Mouse (Mus musculus) heart, embryonic 14.5 days (tissue): ENCODE data around the gene Ezh1. TPM values are rescaled to one million over a fixed set of nuclear protein-coding genes. Genes with fewer than 3 reads are reported as not detected.

Experiments used
- ATAC-seq: fragments of 200-750 bp; cut with Nextera tagmentation; 2 replicates; pipeline ENCODE4 v1.8.0; 2017; ENCODE audit warnings: low read depth, moderate TSS enrichment; ENCODE audit not compliant: insufficient number of reproducible peaks, insufficient read depth, low FRiP score
- H3K27ac ChIP-seq, 2 experiments: fragments of 200-500 bp in 1 of 2; fragments of 300-500 bp in 1 of 2; sonication (generic) in 1 of 2; replicated peaks in 1 of 2; 2 replicates each; pipeline ENCODE4 v1.5.1; 2012 to 2014; ENCODE audit warnings: low read depth in 2 of 2, low read length in 2 of 2, control low read depth in 1 of 2, mild to moderate bottlenecking in 1 of 2, mixed read lengths in 1 of 2; ENCODE audit not compliant: control insufficient read depth in 1 of 2, insufficient read depth in 1 of 2
- H3K27me3 ChIP-seq: fragments of 300-500 bp; sonication (generic); 2 replicates; pipeline ENCODE4 v1.6.1; 2014; ENCODE audit warnings: mild to moderate bottlenecking, low read length, control low read depth; ENCODE audit not compliant: control insufficient read depth, insufficient read depth
- H3K36me3 ChIP-seq: fragments of 300-500 bp; sonication (generic); 2 replicates; pipeline ENCODE4 v1.6.1; 2014; ENCODE audit warnings: mild to moderate bottlenecking, control low read depth, low read length, mixed read lengths; ENCODE audit not compliant: control insufficient read depth, insufficient read depth
- H3K4me1 ChIP-seq, 2 experiments: fragments of 200-500 bp in 1 of 2; fragments of 300-500 bp in 1 of 2; sonication (generic) in 1 of 2; 2 replicates each; pipeline ENCODE4 v1.6.1; 2012 to 2014; ENCODE audit warnings: low read length in 2 of 2, control low read depth in 1 of 2, mixed read lengths in 1 of 2; ENCODE audit not compliant: control insufficient read depth in 2 of 2, insufficient read depth in 2 of 2
- H3K4me2 ChIP-seq: fragments of 300-500 bp; sonication (generic); 2 replicates; pipeline ENCODE4 v1.6.1; 2014; ENCODE audit warnings: mild to moderate bottlenecking, low read length
- H3K4me3 ChIP-seq, 2 experiments: fragments of 200-500 bp in 1 of 2; fragments of 300-500 bp in 1 of 2; sonication (generic) in 1 of 2; 2 replicates each; pipeline ENCODE4 v1.5.1; 2012 to 2014; ENCODE audit warnings: low read length in 2 of 2, mild to moderate bottlenecking in 2 of 2, control low read depth in 1 of 2, low read depth in 1 of 2, moderate library complexity in 1 of 2; ENCODE audit not compliant: control insufficient read depth in 1 of 2, insufficient read depth in 1 of 2
- H3K9ac ChIP-seq: fragments of 300-500 bp; sonication (generic); 2 replicates; pipeline ENCODE4 v1.6.1; 2014; ENCODE audit warnings: mild to moderate bottlenecking, low read length
- H3K9me3 ChIP-seq: fragments of 300-500 bp; sonication (generic); 2 replicates; pipeline ENCODE4 v1.6.1; 2016; ENCODE audit warnings: low read length, control low read depth; ENCODE audit not compliant: control insufficient read depth
- WGBS: fragments of 180-500 bp; shearing (Covaris S2); extraction: QIAGEN DNeasy Blood & Tissue Kit; methylation state at CpG from one replicate; pipeline ENCODE4 v1.1.7; 2014; 5-methylcytosine and 5-hydroxymethylcytosine counted together
- polyA plus RNA-seq: library from polyadenylated mRNA; unstranded; fragments of >200 nt; fragmentation: Nextera tagmentation; extraction: Ambion mirVana; gene quantifications from 2 replicates; pipeline ENCODE4 v1.2.1, GENCODE M21; 2014

The Ezh1 gene
- polyA plus RNA-seq, 1 experiment from 2014 or later, result 13.6 TPM

- Histone ChIP-seq H3K9me3 (no peaks in the 10 kb centered on the region), H3K27ac (no peak overlapping the region), H3K9ac (peak overlapping the region; percentile 54; the same call in 1 of the 2 replicates), H3K4me3 (peak overlapping the region; percentile 7 to 32), H3K36me3 (no peaks in the 10 kb centered on the region), H3K4me1 (peaks cover 13 to 20% of the 10 kb centered on the region in 2 experiments), H3K27me3 (no peaks in the 10 kb centered on the region), H3K4me2 (peak overlapping the region; percentile 65)
- WGBS, result 25% methylated on average over 18 of the region's 19 CpGs
- ATAC-seq, result no peak
Observed at GRCm38 (mm10) chr11:101143338-101144225, 82.7 kb downstream of the Ezh1 start.

- ATAC-seq, result no peak
- Histone ChIP-seq H3K27ac (no peak overlapping the region), H3K4me2 (no peak overlapping the region), H3K27me3 (no peaks in the 10 kb centered on the region), H3K9me3 (no peaks in the 10 kb centered on the region), H3K36me3 (no peaks in the 10 kb centered on the region), H3K4me1 (peaks cover 14 to 23% of the 10 kb centered on the region in 2 experiments), H3K9ac (no peak overlapping the region), H3K4me3 (no peak overlapping the region)
- WGBS, result 84% methylated on average over 10 of the region's 10 CpGs
Observed at GRCm38 (mm10) chr11:101142215-101142967, 83.9 kb downstream of the Ezh1 start.

Other genes with a start within 250 kb of the Ezh1 start
- gene Atp6v0a1, start 217.0 kb downstream of the Ezh1 start, polyA plus RNA-seq, result 54.8 and 57.2 TPM in 2 replicates
- gene Naglu, start 156.5 kb downstream of the Ezh1 start, polyA plus RNA-seq, result 12.5 and 13.0 TPM in 2 replicates
- gene Hsd17b1, start 148.1 kb downstream of the Ezh1 start, polyA plus RNA-seq, result 0.30 TPM in 1 of 2 replicates, not detected in the other
- gene Coasy, start 143.9 kb downstream of the Ezh1 start, polyA plus RNA-seq, result 27.4 and 31.4 TPM in 2 replicates
- 32.4 and 35.7 TPM in 2 replicates for gene Mlx, start 139.2 kb downstream of the Ezh1 start, polyA plus RNA-seq
- gene Psmc3ip, start 131.0 kb downstream of the Ezh1 start, polyA plus RNA-seq, result 22.8 and 22.9 TPM in 2 replicates
- gene Retreg3, start 106.6 kb downstream of the Ezh1 start, polyA plus RNA-seq, result 6.7 and 8.0 TPM in 2 replicates
- 63.1 and 68.6 TPM in 2 replicates for gene Tubg1, start 106.5 kb downstream of the Ezh1 start, polyA plus RNA-seq
- gene Tubg2, start 70.6 kb downstream of the Ezh1 start, polyA plus RNA-seq, result 4.1 and 4.4 TPM in 2 replicates
- gene Cntnap1, start 55.9 kb downstream of the Ezh1 start, polyA plus RNA-seq, result 0.69 and 1.1 TPM in 2 replicates
- 11.3 and 12.8 TPM in 2 replicates for gene Plekhh3, start 55.1 kb downstream of the Ezh1 start, polyA plus RNA-seq
- 0.30 TPM in 1 of 2 replicates, not detected in the other for gene Ccr10, start 51.0 kb downstream of the Ezh1 start, polyA plus RNA-seq
- 272 and 281 TPM in 2 replicates for gene Ramp2, start 19.6 kb upstream of the Ezh1 start, polyA plus RNA-seq
- gene Vps25, start 27.2 kb upstream of the Ezh1 start, polyA plus RNA-seq, result 111 and 123 TPM in 2 replicates
- 5.8 and 9.5 TPM in 2 replicates for gene Wnk4, start 34.1 kb upstream of the Ezh1 start, polyA plus RNA-seq
- 0.51 and 1.1 TPM in 2 replicates for gene Cntd1, start 52.5 kb upstream of the Ezh1 start, polyA plus RNA-seq
- gene Coa3, start 52.7 kb upstream of the Ezh1 start, polyA plus RNA-seq, result 188 and 203 TPM in 2 replicates
- 134 and 149 TPM in 2 replicates for gene Becn1, start 75.8 kb upstream of the Ezh1 start, polyA plus RNA-seq
- 62.5 and 66.5 TPM in 2 replicates for gene Psme3, start 89.8 kb upstream of the Ezh1 start, polyA plus RNA-seq
- gene Aoc2, start 98.6 kb upstream of the Ezh1 start, polyA plus RNA-seq, result 0.55 and 0.84 TPM in 2 replicates
- gene Aoc3, start 104.1 kb upstream of the Ezh1 start, polyA plus RNA-seq, result 1.4 and 1.9 TPM in 2 replicates
- not detected in 2 replicates for gene G6pc, start 141.1 kb upstream of the Ezh1 start, polyA plus RNA-seq
- 42.2 and 45.4 TPM in 2 replicates for gene Aarsd1, start 191.2 kb upstream of the Ezh1 start, polyA plus RNA-seq
- gene Gm27029, start 198.3 kb upstream of the Ezh1 start, polyA plus RNA-seq, result 10.2 and 17.4 TPM in 2 replicates
- gene Rundc1, start 198.6 kb upstream of the Ezh1 start, polyA plus RNA-seq, result 10.1 and 10.7 TPM in 2 replicates
- 81.7 and 96.0 TPM in 2 replicates for gene Ptges3l, start 198.9 kb upstream of the Ezh1 start, polyA plus RNA-seq
- gene Rpl27, start 215.8 kb upstream of the Ezh1 start, polyA plus RNA-seq, result 245 and 260 TPM in 2 replicates
- gene Ifi35, start 221.9 kb upstream of the Ezh1 start, polyA plus RNA-seq, result 17.1 and 17.3 TPM in 2 replicates
- 5.4 and 9.0 TPM in 2 replicates for gene Rnd2, start 238.5 kb upstream of the Ezh1 start, polyA plus RNA-seq
- 24.7 and 31.6 TPM in 2 replicates for gene Vat1, start 239.8 kb upstream of the Ezh1 start, polyA plus RNA-seq